Comparison of ENCODE assay signal across 12 mouse cellular contexts in the genomic region with DNA sequence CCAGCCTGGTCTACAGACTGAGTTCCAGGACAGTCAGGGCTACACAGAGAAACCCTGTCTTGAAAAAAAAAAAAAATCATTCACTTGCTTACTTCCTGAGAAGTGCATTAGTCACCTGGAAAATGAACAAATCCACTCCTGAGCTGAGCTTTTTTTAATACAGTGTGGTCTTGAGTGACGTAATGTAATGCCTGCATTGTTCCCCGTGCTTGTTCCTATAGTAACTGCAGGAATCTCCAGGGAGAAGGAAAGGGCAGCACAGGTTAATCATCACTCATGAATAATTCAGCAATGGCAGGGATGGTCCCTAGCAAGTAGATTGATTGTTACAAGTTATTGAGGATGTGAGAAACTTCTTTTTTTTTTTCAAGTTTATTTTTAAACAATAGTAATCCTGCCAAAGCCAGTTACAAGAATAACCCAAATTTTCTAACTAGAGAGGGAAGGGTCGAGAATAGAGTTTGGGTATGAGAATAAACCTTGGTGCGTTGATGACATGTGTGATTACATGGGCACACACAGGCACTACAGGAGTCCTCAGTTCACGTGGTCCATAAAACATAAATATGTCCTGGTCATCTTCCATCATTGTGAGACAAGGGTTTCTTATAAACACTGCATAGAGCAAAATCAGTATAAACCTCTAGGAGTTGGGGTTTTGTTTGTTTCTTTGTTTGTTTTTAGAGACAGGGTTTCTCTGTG. TPM values are rescaled to one million over a fixed set of nuclear protein-coding genes. Genes with fewer than 3 reads are reported as not detected.
DNase-seq lines count a peak whose midpoint lies in the region; ATAC-seq and TF ChIP-seq lines count a peak whose summit lies in the region.
"Had no signal": no experiment of that assay in that cellular context is flagged by ENCODE, and none has a peak within 500 bp of the region (broad histone marks: within the 10 kb centered on the region; RNA-seq: fewer than 3 reads in every experiment).

No protein-coding gene starts in this region.

- WGBS in kidney, postnatal 0 days, result 50% methylated on average over 5 of the region's 5 CpGs
- WGBS in hindbrain, embryonic 10.5 days, result 44% methylated on average over 5 of the region's 5 CpGs
- WGBS in midbrain, postnatal 0 days, result 26% methylated on average over 5 of the region's 5 CpGs
- WGBS in liver, embryonic 11.5 days, result 81% methylated on average over 5 of the region's 5 CpGs

- no peaks in the 10 kb centered on the region for H3K4me1 ChIP-seq in kidney, postnatal 0 days (replicated peaks; ENCODE audit: insufficient read depth, low read length)
- H3K4me1 ChIP-seq in hindbrain, embryonic 10.5 days (replicated peaks), result peaks cover 19% of the 10 kb centered on the region
- H3K4me1 ChIP-seq in midbrain, postnatal 0 days (ENCODE audit: insufficient read depth, low read length), result no peaks in the 10 kb centered on the region
- H3K4me1 ChIP-seq in liver, embryonic 11.5 days (replicated peaks; ENCODE audit: control insufficient read depth, insufficient read depth, low read length), result no peaks in the 10 kb centered on the region

- no peak; the same call in 1 of the 2 replicates for ATAC-seq in kidney, postnatal 0 days (replicated peaks; ENCODE audit: low FRiP score, low read depth)
- peak; percentile 85 for ATAC-seq in midbrain, postnatal 0 days (ENCODE audit: low FRiP score)
- no peak for ATAC-seq in liver, embryonic 11.5 days (replicated peaks; ENCODE audit: low FRiP score)

- no peaks in the 10 kb centered on the region for H3K36me3 ChIP-seq in kidney, postnatal 0 days (ENCODE audit: insufficient read depth, low read length)
- H3K36me3 ChIP-seq in hindbrain, embryonic 10.5 days, result no peaks in the 10 kb centered on the region
- no peaks in the 10 kb centered on the region for H3K36me3 ChIP-seq in midbrain, postnatal 0 days (ENCODE audit: insufficient read depth, low read length)
- no peaks in the 10 kb centered on the region for H3K36me3 ChIP-seq in liver, embryonic 11.5 days (ENCODE audit: control insufficient read depth, insufficient read depth, low read length)
- H3K36me3 ChIP-seq: liver, embryonic 13.5 days had no signal

- H3K4me3 ChIP-seq in kidney, postnatal 0 days (replicated peaks; ENCODE audit: low read depth, low read length), result no peak overlapping the region
- H3K4me3 ChIP-seq in hindbrain, embryonic 10.5 days, result no peak overlapping the region
- no peak overlapping the region for H3K4me3 ChIP-seq in midbrain, postnatal 0 days (ENCODE audit: low read depth, low read length)
- no peak overlapping the region for H3K4me3 ChIP-seq in liver, embryonic 11.5 days (ENCODE audit: low read depth, low read length)
- H3K4me3 ChIP-seq: liver, embryonic 13.5 days had no signal

- no peak overlapping the region for H3K4me2 ChIP-seq in kidney, postnatal 0 days (ENCODE audit: low read length)
- H3K4me2 ChIP-seq in midbrain, postnatal 0 days (ENCODE audit: low read depth, low read length, poor library complexity, severe bottlenecking), result no peak overlapping the region
- H3K4me2 ChIP-seq in liver, embryonic 11.5 days, result no peak overlapping the region
- H3K4me2 ChIP-seq: liver, embryonic 13.5 days had no signal

- H3K9ac ChIP-seq in kidney, postnatal 0 days (ENCODE audit: low read depth, low read length), result no peak overlapping the region
- no peak overlapping the region for H3K9ac ChIP-seq in midbrain, postnatal 0 days (replicated peaks; ENCODE audit: low read length, poor library complexity, severe bottlenecking)
- H3K9ac ChIP-seq in liver, embryonic 11.5 days (ENCODE audit: low read depth, low read length), result no peak overlapping the region
- H3K9ac ChIP-seq: liver, embryonic 13.5 days had no signal

- TF ChIP-seq CTCF in kidney, postnatal 0 days (IDR thresholded peaks at IDR 0.05; ENCODE audit: low read depth), result no peak
- TF ChIP-seq CTCF in brain, embryonic 14.5 days (IDR thresholded peaks at IDR 0.05; ENCODE audit: borderline replicate concordance, extremely low read depth, insufficient read depth, insufficient read length), result no peak
- no peak for TF ChIP-seq CTCF in midbrain, postnatal 0 days (IDR thresholded peaks at IDR 0.05)

- no peaks in the 10 kb centered on the region for H3K9me3 ChIP-seq in kidney, postnatal 0 days (replicated peaks; ENCODE audit: low read length)
- no peaks in the 10 kb centered on the region for H3K9me3 ChIP-seq in hindbrain, embryonic 10.5 days
- no peaks in the 10 kb centered on the region for H3K9me3 ChIP-seq in midbrain, postnatal 0 days (ENCODE audit: low read length)
- H3K9me3 ChIP-seq in liver, embryonic 11.5 days (ENCODE audit: control insufficient read depth, low read length), result no peaks in the 10 kb centered on the region
- H3K9me3 ChIP-seq: liver, embryonic 13.5 days had no signal

- peak; percentile 22 for DNase-seq in kidney, postnatal 0 days (ENCODE audit: low spot score)
- DNase-seq in kidney, postnatal 36 days, result no peak
- peak; percentile 82 for DNase-seq in brain, embryonic 14.5 days (ENCODE audit: low read depth)
- DNase-seq in hindbrain, embryonic 10.5 days (ENCODE audit: low spot score), result peak; percentile 43
- peak; percentile 62 for DNase-seq in midbrain, postnatal 0 days (ENCODE audit: low spot score)
- DNase-seq in liver, embryonic 11.5 days (ENCODE audit: low spot score), result no peak
- DNase-seq in adrenal gland, adult 18-20 months (ENCODE audit: low spot score in 2 of 2), result no peak
- no peak for DNase-seq in left cerebral cortex, postnatal 36 days (ENCODE audit: low spot score in 2 of 2)
- DNase-seq: adrenal gland, postnatal 10 days; cerebellum, postnatal 14 days; liver, embryonic 13.5 days; thymus, postnatal 4 days had no signal

- H3K27me3 ChIP-seq in kidney, postnatal 0 days (ENCODE audit: insufficient read depth, low read length), result no peaks in the 10 kb centered on the region
- no peaks in the 10 kb centered on the region for H3K27me3 ChIP-seq in hindbrain, embryonic 10.5 days (ENCODE audit: insufficient read depth, poor library complexity, severe bottlenecking)
- H3K27me3 ChIP-seq in midbrain, postnatal 0 days (ENCODE audit: insufficient read depth, low read length), result no peaks in the 10 kb centered on the region
- no peaks in the 10 kb centered on the region for H3K27me3 ChIP-seq in liver, embryonic 11.5 days (replicated peaks; ENCODE audit: control insufficient read depth, insufficient read depth, low read length)
- H3K27me3 ChIP-seq: liver, embryonic 13.5 days had no signal

- intact Hi-C loops in left cerebral cortex, postnatal 36 days (cut with DNase I), result no loop called here

- no peak overlapping the region for H3K27ac ChIP-seq in kidney, postnatal 0 days
- peak overlapping the region; percentile 69 for H3K27ac ChIP-seq in hindbrain, embryonic 10.5 days
- no peak overlapping the region for H3K27ac ChIP-seq in midbrain, postnatal 0 days (ENCODE audit: low read depth, low read length)
- no peak overlapping the region for H3K27ac ChIP-seq in liver, embryonic 11.5 days (ENCODE audit: low read depth, low read length)
- H3K27ac ChIP-seq: liver, embryonic 13.5 days had no signal

- TF ChIP-seq POLR2A in brain, embryonic 14.5 days (IDR thresholded peaks at IDR 0.05; ENCODE audit: borderline replicate concordance, extremely low read depth, insufficient read depth, insufficient read length, poor library complexity, severe bottlenecking), result no peak

RNA-seq across cellular contexts. Expression of a gene that starts 8.8 kb away (rescaled TPM):
- 13.5 and 14.7 TPM in 2 replicates for polyA plus RNA-seq in kidney, postnatal 0 days (2015; fragmentation: Nextera tagmentation; extraction: Ambion mirVana)
- polyA plus RNA-seq in brain, embryonic 14.5 days (2012; rRNA removed), result 0.35 and 0.55 TPM in 2 replicates
- 0.27 and 0.30 TPM in 2 replicates for polyA plus RNA-seq in hindbrain, embryonic 10.5 days (2016; fragmentation: Nextera tagmentation; extraction: Ambion mirVana)
- total RNA-seq in midbrain, postnatal 0 days (2014; rRNA removed), result 1.9 and 3.0 TPM in 2 replicates
- 0.39 and 0.42 TPM in 2 replicates for polyA plus RNA-seq in midbrain, postnatal 0 days (2015; fragmentation: Nextera tagmentation; extraction: Ambion mirVana)
- 0.14 and 0.15 TPM in 2 replicates for polyA plus RNA-seq in liver, embryonic 11.5 days (2014; fragmentation: Nextera tagmentation; extraction: Ambion mirVana)
- under 1 TPM; 0.19 to 0.36 TPM for total RNA-seq in adrenal gland, adult 18-20 months (2021)
- under 1 TPM; 0.22 to 0.32 TPM for total RNA-seq in left cerebral cortex, postnatal 36 days (2021)

RNA-seq across cellular contexts. Expression of a gene that starts 44.0 kb away (rescaled TPM):
- 12.6 and 14.0 TPM in 2 replicates for polyA plus RNA-seq in kidney, postnatal 0 days (2015; fragmentation: Nextera tagmentation; extraction: Ambion mirVana)
- 6.8 and 8.5 TPM in 2 replicates for polyA plus RNA-seq in brain, embryonic 14.5 days (2012; rRNA removed)
- polyA plus RNA-seq in hindbrain, embryonic 10.5 days (2016; fragmentation: Nextera tagmentation; extraction: Ambion mirVana), result 8.4 and 8.7 TPM in 2 replicates
- total RNA-seq in midbrain, postnatal 0 days (2014; rRNA removed), result 6.6 and 8.1 TPM in 2 replicates
- polyA plus RNA-seq in midbrain, postnatal 0 days (2015; fragmentation: Nextera tagmentation; extraction: Ambion mirVana), result 5.8 and 7.3 TPM in 2 replicates
- 10.2 and 13.4 TPM in 2 replicates for polyA plus RNA-seq in liver, embryonic 11.5 days (2014; fragmentation: Nextera tagmentation; extraction: Ambion mirVana)
- 1 to 10 TPM; 2.8 to 3.2 TPM for total RNA-seq in adrenal gland, adult 18-20 months (2021)
- total RNA-seq in left cerebral cortex, postnatal 36 days (2021), result 1 to 10 TPM; 4.6 to 7.9 TPM

Comparison
In these comparisons a context has a peak if more than half of its experiments do, and no peak if none do; other contexts are left out.
1. DNase-seq: peak in kidney, postnatal 0 days (single experiment), brain, embryonic 14.5 days (single experiment), hindbrain, embryonic 10.5 days (single experiment) and midbrain, postnatal 0 days (single experiment); none in kidney, postnatal 36 days (0 of 2), liver, embryonic 11.5 days (single experiment), adrenal gland, adult 18-20 months (0 of 2) and left cerebral cortex, postnatal 36 days (0 of 2).